In genomic region chr13:55212011-55212360, GRCm38 (mm10) we compare ENCODE assay signal across 8 mouse cellular contexts. TPM values are rescaled to one million over a fixed set of nuclear protein-coding genes. Genes with fewer than 3 reads are reported as not detected.
A peak's percentile ranks its signal among the peaks of the same experiment; 100 is the strongest.
DNase-seq lines count a peak whose midpoint lies in the region; TF ChIP-seq lines count a peak whose summit lies in the region.

No protein-coding gene starts in this region.

- H3K27ac ChIP-seq in small intestine, adult 2 months (ENCODE audit: insufficient read depth, low read depth, low read length), result peak overlapping the region; percentile 96

- H3K4me1 ChIP-seq in small intestine, adult 2 months (ENCODE audit: control insufficient read depth, insufficient read depth, insufficient read length, low read length), result peaks cover 16% of the 10 kb centered on the region

- H3K27me3 ChIP-seq in small intestine, adult 2 months (ENCODE audit: control insufficient read depth, insufficient read depth, low read length), result no peaks in the 10 kb centered on the region

- H3K36me3 ChIP-seq in small intestine, adult 2 months (ENCODE audit: control insufficient read depth, insufficient read depth, low read length), result peaks cover 18% of the 10 kb centered on the region

- no peak for TF ChIP-seq CTCF in small intestine, adult 2 months (IDR thresholded peaks at IDR 0.05; ENCODE audit: extremely low read depth, insufficient read length, insufficient replicate concordance, low read depth, low read length)

- peak overlapping the region; percentile 92 for H3K4me3 ChIP-seq in small intestine, adult 2 months (ENCODE audit: low read depth, low read length)

- TF ChIP-seq POLR2A in small intestine, adult 2 months (IDR thresholded peaks at IDR 0.05; ENCODE audit: low read depth, low read length), result no peak; the same call in 1 of the 2 replicates

- peak; percentile 66 for DNase-seq in layer of hippocampus, adult 11-12 months (ENCODE audit: low spot score)
- DNase-seq in layer of hippocampus, postnatal 10 days (ENCODE audit: low spot score in 2 of 2), result no peak
- peak; percentile 45 for DNase-seq in WW6 (ENCODE audit: low read depth, low spot score)
- DNase-seq in heart, adult 8-10 months (ENCODE audit: low spot score), result peak; percentile 11
- DNase-seq in kidney, adult 8-10 months, result peak; percentile 34 to 44
- peak; percentile 52 for DNase-seq in lung, postnatal 14 days
- no peak for DNase-seq in c-Kit-positive CD71-positive TER-119-positive erythroid progenitor cells, embryonic 14.5 days (ENCODE audit: low spot score)

- 5% methylated on average over 15 of the region's 32 CpGs for WGBS in small intestine, adult 2 months

RNA-seq across cellular contexts. Expression of gene Nsd1, which starts 2.4 kb away (rescaled TPM):
- total RNA-seq in layer of hippocampus, postnatal 10 days (2021), result 100 to 1,000 TPM; 153 to 156 TPM
- total RNA-seq in heart, adult 8-10 months (2022), result 10 to 100 TPM; 47.2 to 55.1 (median 51.9) TPM
- 6.9 and 16.3 TPM in 2 replicates for polyA plus RNA-seq in small intestine, adult 2 months (2012; rRNA removed)

RNA-seq across cellular contexts. Expression of gene Fgfr4, which starts 59.5 kb away (rescaled TPM):
- total RNA-seq in layer of hippocampus, postnatal 10 days (2021), result under 1 TPM; 0.41 to 0.58 TPM
- total RNA-seq in heart, adult 8-10 months (2022), result under 1 TPM in 3 of 4 experiments, not detected in 1; 0.16 to 0.29 (median 0.28) TPM
- 2.9 and 4.8 TPM in 2 replicates for polyA plus RNA-seq in small intestine, adult 2 months (2012; rRNA removed)

Comparison
In these comparisons a context has a peak if more than half of its experiments do, and no peak if none do; other contexts are left out.
1. DNase-seq: peak in layer of hippocampus, adult 11-12 months (single experiment), WW6 (single experiment), heart, adult 8-10 months (single experiment), kidney, adult 8-10 months (2 of 2) and lung, postnatal 14 days (single experiment); none in layer of hippocampus, postnatal 10 days (0 of 2) and c-Kit-positive CD71-positive TER-119-positive erythroid progenitor cells, embryonic 14.5 days (single experiment).